Mouse (Mus musculus) splenic B cell, adult 2 months (primary cell): ENCODE data around the gene Paqr8.
"Not testable (repeated sequence)": the region's sequence is repeated elsewhere in the genome, so short reads cannot be mapped to it uniquely, and the experiment has no call there.

Source experiments
- DNase-seq: peaks from one replicate; pipeline ENCODE4 v3.0.0-alpha.2; 2011; ENCODE audit warnings: low read depth, low spot score
- H3K27me3 ChIP-seq: 2 replicates; pipeline ENCODE4 v1.6.1; 2012; ENCODE audit warnings: mild to moderate bottlenecking, low read length, moderate library complexity, mixed read lengths; ENCODE audit not compliant: control insufficient read depth, poor library complexity, insufficient read depth, severe bottlenecking
- H3K36me3 ChIP-seq: 2 replicates; pipeline ENCODE4 v1.6.1; 2012; ENCODE audit warnings: mild to moderate bottlenecking, low read length, moderate library complexity, mixed read lengths; ENCODE audit not compliant: control insufficient read depth, poor library complexity, insufficient read depth, severe bottlenecking

The Paqr8 gene

GRCm38 (mm10) chr1:20925324-20925723 is 34.9 kb downstream of the Paqr8 start:
- not testable (repeated sequence) for DNase-seq, H3K27me3 ChIP-seq, H3K36me3 ChIP-seq

DNA sequence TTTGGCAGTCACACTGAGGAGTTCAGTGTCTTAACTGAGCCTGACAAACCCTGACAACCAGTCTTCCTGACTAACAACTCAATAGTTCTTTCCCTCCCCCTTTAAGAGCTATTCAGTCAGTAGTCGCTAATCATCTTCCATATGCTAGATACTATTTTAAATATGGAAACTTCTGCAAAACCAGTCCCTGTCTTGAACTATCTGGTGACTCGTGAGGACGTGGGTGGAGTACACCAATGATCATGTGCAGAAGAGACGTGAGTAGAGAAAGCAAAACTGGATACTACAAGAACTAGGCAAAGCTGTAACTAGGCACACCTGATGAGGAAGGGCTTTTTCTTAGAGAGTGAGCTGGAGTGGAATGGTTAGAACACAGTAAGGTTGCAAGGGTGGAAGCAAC is 35.5 kb downstream of the Paqr8 start:
- H3K27me3 ChIP-seq = no peaks in the 10 kb centered on the region
- H3K36me3 ChIP-seq = no peaks in the 10 kb centered on the region
- no peak for DNase-seq

GRCm38 (mm10) chr1:20926376-20926775 is 36.0 kb downstream of the Paqr8 start:
- DNase-seq = no peak
- H3K27me3 ChIP-seq = no peaks in the 10 kb centered on the region

DNA sequence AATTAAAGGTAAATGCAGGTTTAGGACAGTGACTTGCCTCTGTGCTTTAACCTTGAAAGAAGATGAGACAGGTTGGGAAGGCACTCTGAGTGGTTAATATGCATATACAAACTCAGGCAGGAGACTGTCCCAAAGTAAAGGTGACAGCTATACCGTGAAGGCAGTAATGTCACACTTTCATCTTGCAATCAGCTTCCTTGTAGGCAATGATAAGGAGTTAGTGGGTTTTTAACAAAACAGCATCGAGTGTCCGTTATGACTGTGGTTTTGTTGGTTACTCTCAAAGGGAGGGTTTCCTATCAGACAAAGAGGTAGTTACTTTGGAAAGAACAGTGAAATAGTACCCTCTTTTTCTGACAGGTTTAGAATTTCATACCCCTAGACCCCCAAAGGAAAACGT is 38.1 kb downstream of the Paqr8 start:
- H3K36me3 ChIP-seq = no peaks in the 10 kb centered on the region
- no peak for DNase-seq
- no peaks in the 10 kb centered on the region for H3K27me3 ChIP-seq

More at GRCm38 (mm10) chr1:20926376-20926775, 36.0 kb downstream of the Paqr8 start:
- no peaks in the 10 kb centered on the region for H3K36me3 ChIP-seq

GRCm38 (mm10) chr1:20933457-20933856 is 43.1 kb downstream of the Paqr8 start:
- DNase-seq = peak; percentile 79
- peaks cover 2% of the 10 kb centered on the region; the same call in 1 of the 2 replicates for H3K36me3 ChIP-seq
- no peaks in the 10 kb centered on the region for H3K27me3 ChIP-seq

DNA sequence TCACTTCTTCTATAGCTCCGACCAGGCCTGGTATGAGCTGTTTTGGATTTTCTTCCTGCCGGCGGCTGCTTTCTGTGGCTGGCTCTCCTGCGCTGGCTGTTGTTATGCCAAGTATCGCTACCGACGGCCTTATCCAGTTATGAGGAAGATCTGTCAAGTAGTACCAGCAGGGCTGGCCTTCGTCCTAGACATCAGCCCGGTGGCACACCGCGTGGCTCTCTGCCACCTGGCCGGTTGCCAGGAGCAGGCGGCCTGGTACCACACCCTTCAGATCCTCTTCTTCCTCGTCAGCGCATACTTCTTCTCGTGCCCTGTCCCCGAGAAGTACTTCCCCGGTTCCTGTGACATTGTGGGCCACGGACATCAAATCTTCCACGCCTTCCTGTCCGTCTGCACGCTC is 44.7 kb downstream of the Paqr8 start:
- no peak for DNase-seq
- Histone ChIP-seq H3K36me3 (peaks cover 2% of the 10 kb centered on the region; the same call in 1 of the 2 replicates), H3K27me3 (no peaks in the 10 kb centered on the region)

DNA sequence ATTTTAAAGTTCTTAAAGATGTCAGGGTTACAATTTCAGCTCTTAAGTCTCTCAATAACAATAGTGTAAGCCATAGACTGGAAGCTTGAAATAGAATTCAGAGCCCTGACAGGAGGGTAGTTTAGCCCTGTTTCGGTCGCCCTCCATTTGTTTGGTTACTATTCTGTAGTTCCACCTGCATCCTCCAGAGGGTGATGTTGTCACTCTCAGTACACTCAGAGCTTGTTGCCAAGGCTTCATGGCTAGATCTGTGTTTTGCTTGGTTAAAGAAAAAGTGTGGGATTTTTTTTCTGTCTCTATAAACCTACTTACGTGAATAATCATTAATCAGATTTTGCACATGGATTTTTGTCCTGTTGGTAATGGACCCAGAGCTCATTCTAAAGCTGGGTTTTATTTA is 48.6 kb downstream of the Paqr8 start:
- Histone ChIP-seq H3K36me3 (peaks cover 2% of the 10 kb centered on the region; the same call in 1 of the 2 replicates), H3K27me3 (no peaks in the 10 kb centered on the region)
- peak; percentile 83 for DNase-seq

DNA sequence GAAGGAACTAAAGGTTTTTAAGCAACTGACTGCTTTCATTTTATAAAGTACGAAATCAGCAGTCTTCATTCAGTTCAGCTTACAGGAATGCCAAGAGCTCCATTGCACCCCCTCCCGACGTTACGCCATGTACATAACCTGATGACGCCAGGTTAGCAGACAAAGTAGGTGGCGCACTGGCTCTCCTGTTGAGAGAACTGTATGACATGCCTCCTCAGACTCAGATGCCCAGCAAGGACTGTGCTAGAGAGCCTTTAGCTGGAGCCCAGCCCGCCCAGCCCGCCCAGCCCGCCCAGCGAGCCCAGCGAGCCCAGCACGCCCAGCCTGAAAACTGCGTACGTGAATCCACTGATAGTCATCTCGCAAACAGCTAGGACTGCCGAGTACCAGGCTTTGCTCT is 49.7 kb downstream of the Paqr8 start:
- DNase-seq = peak; percentile 19
- Histone ChIP-seq H3K36me3 (peaks cover 2% of the 10 kb centered on the region; the same call in 1 of the 2 replicates), H3K27me3 (no peaks in the 10 kb centered on the region)

DNA sequence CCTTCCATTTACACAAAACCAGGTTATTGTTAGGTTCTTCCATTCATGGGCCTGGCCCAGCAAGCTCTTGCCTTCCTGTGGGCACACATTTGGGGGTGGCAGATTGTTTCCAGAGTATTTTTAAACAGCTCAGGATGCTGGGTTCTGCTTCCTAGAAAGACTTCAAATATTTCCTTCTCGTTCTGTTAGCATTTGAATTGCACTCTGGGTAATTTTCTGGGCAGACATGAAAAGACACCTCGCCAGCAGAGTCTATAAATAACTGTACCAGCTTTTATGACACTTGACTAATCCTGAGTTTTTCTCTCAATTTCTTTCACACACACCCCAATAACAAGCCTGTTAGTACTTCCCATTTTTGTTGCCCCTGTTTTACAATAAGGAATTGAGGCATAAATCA is 50.9 kb downstream of the Paqr8 start:
- DNase-seq = no peak
- Histone ChIP-seq H3K27me3 (no peaks in the 10 kb centered on the region), H3K36me3 (peaks cover under 1% of the 10 kb centered on the region; the same call in 1 of the 2 replicates)

DNA sequence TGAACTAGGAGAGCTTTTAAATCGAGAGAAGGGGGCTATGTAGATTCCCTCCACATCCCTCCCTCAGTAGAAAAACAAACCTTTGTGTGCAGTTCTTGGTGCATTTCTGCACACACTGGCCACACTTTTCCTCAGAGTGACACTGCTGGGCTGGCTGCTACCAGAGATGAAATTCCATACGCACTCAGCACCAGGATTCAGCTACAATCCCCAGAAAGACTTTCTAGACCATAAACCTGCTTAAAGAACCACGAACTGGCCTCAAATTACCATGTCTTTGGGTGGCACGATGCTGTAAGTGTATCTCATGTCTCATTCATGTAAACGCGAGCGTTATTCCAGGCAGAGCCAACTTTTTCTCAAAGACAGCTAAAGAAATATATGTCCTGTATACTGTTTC is 51.5 kb downstream of the Paqr8 start:
- H3K27me3 ChIP-seq = no peaks in the 10 kb centered on the region
- no peak for DNase-seq
- no peaks in the 10 kb centered on the region for H3K36me3 ChIP-seq

DNA sequence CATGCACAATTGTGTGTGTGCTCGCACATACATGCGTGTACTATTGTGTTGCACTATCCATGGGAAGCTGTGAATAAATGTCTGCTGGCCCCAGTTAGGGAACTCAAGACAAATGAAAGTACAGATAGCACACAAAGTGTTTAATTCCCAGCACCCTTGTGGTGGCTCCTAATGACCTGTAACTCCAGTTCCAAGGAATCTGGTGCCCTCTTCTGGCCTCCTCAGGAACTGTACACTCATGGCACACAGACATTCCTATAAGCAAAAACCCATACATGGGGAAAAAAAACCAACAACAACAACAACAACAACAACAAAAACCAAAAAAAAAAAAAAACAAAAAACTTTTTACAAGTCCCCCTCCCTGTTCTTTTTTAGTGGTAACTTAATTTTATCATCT is 52.6 kb downstream of the Paqr8 start:
- DNase-seq = no peak
- H3K36me3 ChIP-seq = no peaks in the 10 kb centered on the region
- no peaks in the 10 kb centered on the region for H3K27me3 ChIP-seq

DNA sequence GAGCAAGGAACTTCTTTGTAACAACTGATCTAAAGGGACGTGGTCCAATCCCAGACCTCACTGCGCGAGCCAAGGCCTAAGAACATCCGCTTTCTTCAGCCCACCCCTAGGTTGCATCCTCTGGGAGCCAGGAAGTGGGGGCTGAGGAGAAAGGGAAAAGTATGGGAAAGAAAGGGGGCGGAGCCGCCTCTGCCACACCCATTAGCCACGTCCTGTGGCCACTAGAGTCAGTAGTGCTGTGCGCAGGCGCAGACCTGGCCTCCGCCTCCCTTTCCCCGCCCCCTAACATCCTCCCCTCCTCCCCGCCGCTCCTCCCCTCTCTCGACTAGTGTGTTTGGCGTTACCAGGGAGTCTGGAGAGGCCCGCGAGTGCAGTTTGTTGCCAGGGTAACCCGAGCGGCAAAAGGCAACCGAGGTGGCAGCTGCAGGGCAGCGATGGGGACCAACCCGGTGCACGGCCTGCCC is 60.9 kb downstream of the Paqr8 start, which contains the start of gene Efhc1:
Gene Efhc1, plus strand, starts transcription at position 327 of the 464 bp plus-strand sequence.
- DNase-seq = peak; percentile 86
- Histone ChIP-seq H3K36me3 (no peaks in the 10 kb centered on the region), H3K27me3 (no peaks in the 10 kb centered on the region)

- H3K27me3 ChIP-seq = no peaks in the 10 kb centered on the region
- no peak for DNase-seq
- H3K36me3 ChIP-seq = no peaks in the 10 kb centered on the region
Observed at GRCm38 (mm10) chr1:20951799-20952198, 61.4 kb downstream of the Paqr8 start.

DNA sequence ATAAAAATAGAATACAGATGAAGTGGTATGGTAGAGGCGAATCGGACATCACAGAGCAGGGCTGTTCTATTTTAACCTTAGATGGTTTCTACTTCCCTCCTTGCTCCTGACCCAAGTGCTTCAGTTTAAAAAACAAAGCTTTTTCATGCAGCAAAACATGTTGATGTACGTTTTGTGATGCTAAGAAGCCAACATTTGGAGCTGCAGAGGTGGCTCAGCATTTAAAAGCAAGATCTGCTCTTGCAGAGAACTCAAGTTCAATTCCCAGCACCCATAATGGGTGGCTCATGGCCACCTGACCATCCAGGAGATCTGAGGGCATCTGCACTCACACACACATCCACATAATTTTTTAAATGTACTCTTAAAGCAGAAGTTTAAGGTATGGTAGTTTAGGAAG is 64.5 kb downstream of the Paqr8 start:
- H3K27me3 ChIP-seq = no peaks in the 10 kb centered on the region
- DNase-seq = no peak
- H3K36me3 ChIP-seq = no peaks in the 10 kb centered on the region

DNA sequence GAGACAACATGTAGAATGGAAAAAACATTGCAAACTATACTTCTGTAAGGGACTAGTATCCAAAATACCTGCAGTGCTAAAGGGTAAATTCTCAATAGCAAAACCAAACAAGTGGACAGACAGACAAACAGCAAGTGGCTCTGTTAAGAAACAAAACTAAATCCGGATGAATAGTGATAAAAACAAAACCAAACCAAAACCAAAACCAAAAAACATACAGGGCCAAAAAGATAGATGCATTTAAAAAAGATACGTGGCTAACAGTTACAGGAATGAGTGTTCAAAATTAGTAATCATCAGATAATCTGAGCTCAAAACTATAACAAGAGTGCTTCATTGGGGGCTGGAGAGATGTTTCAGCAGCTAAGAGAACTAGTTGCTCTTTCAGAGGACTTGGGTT is 79.2 kb downstream of the Paqr8 start:
- Histone ChIP-seq H3K27me3 (no peaks in the 10 kb centered on the region), H3K36me3 (no peaks in the 10 kb centered on the region)
- no peak for DNase-seq

GRCm38 (mm10) chr1:20973389-20973788 is 83.0 kb downstream of the Paqr8 start:
- no peaks in the 10 kb centered on the region for H3K27me3 ChIP-seq
- no peaks in the 10 kb centered on the region for H3K36me3 ChIP-seq
- no peak for DNase-seq
